Mouse (Mus musculus) forebrain, embryonic 11.5 days (tissue): ENCODE results near the gene Acadsb. TPM values are rescaled to one million over a fixed set of nuclear protein-coding genes. Genes with fewer than 3 reads are reported as not detected.
A peak's percentile ranks its signal among the peaks of the same experiment; 100 is the strongest.

Source experiments
- ATAC-seq: fragments of 200-750 bp; cut with Nextera tagmentation; replicated peaks from 2 replicates; pipeline ENCODE4 v1.8.0; 2017; ENCODE audit warnings: moderate TSS enrichment; ENCODE audit not compliant: low FRiP score
- DNase-seq: peaks from one replicate; pipeline ENCODE4 v3.0.0-alpha.2; 2017; ENCODE audit warnings: low spot score
- H3K27ac ChIP-seq: fragments of 300-500 bp; sonication (generic); 2 replicates; pipeline ENCODE4 v1.5.1; 2014; ENCODE audit warnings: low read depth, low read length
- H3K27me3 ChIP-seq: fragments of 300-500 bp; sonication (generic); 2 replicates; pipeline ENCODE4 v1.6.1; 2014; ENCODE audit warnings: mild to moderate bottlenecking, low read length, mixed read lengths; ENCODE audit not compliant: control insufficient read depth, insufficient read depth
- H3K36me3 ChIP-seq: fragments of 300-500 bp; sonication (generic); 2 replicates; pipeline ENCODE4 v1.6.1; 2014; ENCODE audit warnings: mild to moderate bottlenecking, low read length, moderate library complexity, mixed read lengths; ENCODE audit not compliant: control insufficient read depth, insufficient read depth
- H3K4me1 ChIP-seq: fragments of 300-500 bp; sonication (generic); replicated peaks from 2 replicates; pipeline ENCODE4 v1.6.1; 2014; ENCODE audit warnings: low read length, mixed read lengths; ENCODE audit not compliant: control insufficient read depth, insufficient read depth
- H3K4me2 ChIP-seq: fragments of 300-500 bp; sonication (generic); 2 replicates; pipeline ENCODE4 v1.6.1; 2014; ENCODE audit warnings: low read depth, mild to moderate bottlenecking, low read length, moderate library complexity, mixed read lengths; ENCODE audit not compliant: severe bottlenecking
- H3K4me3 ChIP-seq: fragments of 300-500 bp; sonication (generic); 2 replicates; pipeline ENCODE4 v1.5.1; 2014; ENCODE audit warnings: low read depth, low read length
- H3K9ac ChIP-seq: fragments of 300-500 bp; sonication (generic); 2 replicates; pipeline ENCODE4 v1.6.1; 2014; ENCODE audit warnings: low read length
- H3K9me3 ChIP-seq: fragments of 300-500 bp; sonication (generic); 2 replicates; pipeline ENCODE4 v1.6.1; 2016; ENCODE audit warnings: low read length, mixed read lengths; ENCODE audit not compliant: control insufficient read depth
- WGBS: fragments of 180-500 bp; shearing (Covaris S2); extraction: QIAGEN DNeasy Blood & Tissue Kit; methylation state at CpG from one replicate; pipeline ENCODE4 v1.1.7; 2014; 5-methylcytosine and 5-hydroxymethylcytosine counted together
- polyA plus RNA-seq: library from polyadenylated mRNA; unstranded; fragments of >200 nt; fragmentation: Nextera tagmentation; extraction: Ambion mirVana; gene quantifications from 2 replicates; pipeline ENCODE4 v1.2.1, GENCODE M21; 2014

Gene Acadsb
- polyA plus RNA-seq, 1 experiment from 2014 or later: 74.6 TPM

GRCm38 (mm10) chr7:131432244-131432643, 21.8 kb downstream of the Acadsb start:
- ATAC-seq: no peak

GRCm38 (mm10) chr7:131434276-131434675, 23.9 kb downstream of the Acadsb start:
- Histone ChIP-seq H3K36me3 (no peaks in the 10 kb centered on the region), H3K9me3 (no peaks in the 10 kb centered on the region), H3K27ac (no peak overlapping the region), H3K4me1 (no peaks in the 10 kb centered on the region), H3K27me3 (no peaks in the 10 kb centered on the region), H3K9ac (no peak overlapping the region), H3K4me3 (no peak overlapping the region), H3K4me2 (no peak overlapping the region)
- WGBS: 74% methylated on average over 1 of the region's 1 CpGs
- DNase-seq (no peak), ATAC-seq (no peak)

More at GRCm38 (mm10) chr7:131432244-131432643, 21.8 kb downstream of the Acadsb start:
- WGBS: 14% methylated on average over 1 of the region's 1 CpGs
- Histone ChIP-seq H3K27ac (no peak overlapping the region), H3K9me3 (no peaks in the 10 kb centered on the region), H3K4me1 (no peaks in the 10 kb centered on the region), H3K27me3 (no peaks in the 10 kb centered on the region), H3K4me3 (no peak overlapping the region), H3K36me3 (no peaks in the 10 kb centered on the region), H3K9ac (no peak overlapping the region), H3K4me2 (no peak overlapping the region)
- DNase-seq: peak; percentile 62

GRCm38 (mm10) chr7:131437051-131437450, 26.6 kb downstream of the Acadsb start:
- 78% methylated on average over 3 of the region's 3 CpGs for WGBS
- H3K9ac ChIP-seq: no peak overlapping the region
- DNase-seq (no peak), ATAC-seq (no peak)
- H3K4me3 ChIP-seq: no peak overlapping the region
- H3K27ac ChIP-seq: no peak overlapping the region
- no peak overlapping the region for H3K4me2 ChIP-seq
- no peaks in the 10 kb centered on the region for H3K9me3 ChIP-seq
- no peaks in the 10 kb centered on the region for H3K4me1 ChIP-seq
- no peaks in the 10 kb centered on the region for H3K36me3 ChIP-seq
- no peaks in the 10 kb centered on the region for H3K27me3 ChIP-seq

GRCm38 (mm10) chr7:131456714-131457113, 46.3 kb downstream of the Acadsb start:
- H3K4me3 ChIP-seq: no peak overlapping the region
- no peaks in the 10 kb centered on the region for H3K4me1 ChIP-seq
- peaks cover 7% of the 10 kb centered on the region; the same call in 1 of the 2 replicates for H3K27me3 ChIP-seq
- H3K9me3 ChIP-seq: no peaks in the 10 kb centered on the region
- DNase-seq (no peak), ATAC-seq (no peak)
- no peak overlapping the region for H3K4me2 ChIP-seq
- 93% methylated on average over 5 of the region's 5 CpGs for WGBS
- no peak overlapping the region for H3K9ac ChIP-seq
- no peaks in the 10 kb centered on the region for H3K36me3 ChIP-seq
- H3K27ac ChIP-seq: no peak overlapping the region

GRCm38 (mm10) chr7:131465117-131465601, 54.8 kb downstream of the Acadsb start:
- H3K9ac ChIP-seq: no peak overlapping the region
- ATAC-seq (peak; percentile 88), DNase-seq (no peak)
- no peak overlapping the region for H3K27ac ChIP-seq
- H3K27me3 ChIP-seq: peaks cover 57% of the 10 kb centered on the region
- no peak overlapping the region for H3K4me2 ChIP-seq
- no peak overlapping the region for H3K4me3 ChIP-seq
- no peaks in the 10 kb centered on the region for H3K36me3 ChIP-seq
- 0 out of 2 replicates have a peak, but pooled peaks cover 4% of the 10 kb centered on the region for H3K9me3 ChIP-seq
- WGBS: 15% methylated on average over 3 of the region's 3 CpGs
- peaks cover 19% of the 10 kb centered on the region; the same call in 1 of the 2 replicates for H3K4me1 ChIP-seq

- Histone ChIP-seq H3K9me3 (0 out of 2 replicates have a peak, but pooled peaks cover 4% of the 10 kb centered on the region), H3K9ac (no peak overlapping the region), H3K4me1 (peaks cover 19% of the 10 kb centered on the region; the same call in 1 of the 2 replicates), H3K36me3 (no peaks in the 10 kb centered on the region), H3K4me3 (no peak overlapping the region), H3K4me2 (no peak overlapping the region), H3K27me3 (peaks cover 60% of the 10 kb centered on the region), H3K27ac (no peak overlapping the region)
- 14% methylated on average over 3 of the region's 3 CpGs for WGBS
- DNase-seq: peak; percentile 54
- ATAC-seq: peak; percentile 37; the same call in 1 of the 2 replicates
These were observed 55.3 kb downstream of the Acadsb start for GRCm38 (mm10) chr7:131465735-131466134.

- DNase-seq: no peak
These were observed 56.9 kb downstream of the Acadsb start for GRCm38 (mm10) chr7:131467312-131467711.

GRCm38 (mm10) chr7:131469506-131469905, 59.1 kb downstream of the Acadsb start:
- ATAC-seq (no peak), DNase-seq (no peak)
- Histone ChIP-seq H3K36me3 (no peaks in the 10 kb centered on the region), H3K9ac (no peak overlapping the region), H3K4me2 (no peak overlapping the region), H3K4me3 (no peak overlapping the region), H3K27me3 (peaks cover 42% of the 10 kb centered on the region), H3K27ac (no peak overlapping the region), H3K9me3 (0 out of 2 replicates have a peak, but pooled peaks cover 4% of the 10 kb centered on the region), H3K4me1 (peaks cover 13% of the 10 kb centered on the region; the same call in 1 of the 2 replicates)
- 74% methylated on average over 3 of the region's 3 CpGs for WGBS

More at GRCm38 (mm10) chr7:131467312-131467711, 56.9 kb downstream of the Acadsb start:
- no peak overlapping the region for H3K9ac ChIP-seq
- WGBS: 88% methylated on average over 3 of the region's 3 CpGs
- no peak overlapping the region for H3K4me3 ChIP-seq
- H3K9me3 ChIP-seq: 0 out of 2 replicates have a peak, but pooled peaks cover 4% of the 10 kb centered on the region
- peaks cover 19% of the 10 kb centered on the region; the same call in 1 of the 2 replicates for H3K4me1 ChIP-seq
- no peaks in the 10 kb centered on the region for H3K36me3 ChIP-seq
- peaks cover 57% of the 10 kb centered on the region for H3K27me3 ChIP-seq
- no peak overlapping the region for H3K4me2 ChIP-seq
- ATAC-seq: no peak
- no peak overlapping the region for H3K27ac ChIP-seq

- Histone ChIP-seq H3K4me2 (no peak overlapping the region), H3K4me3 (no peak overlapping the region), H3K9me3 (0 out of 2 replicates have a peak, but pooled peaks cover 4% of the 10 kb centered on the region), H3K27me3 (peaks cover 36% of the 10 kb centered on the region), H3K9ac (no peak overlapping the region), H3K36me3 (no peaks in the 10 kb centered on the region), H3K27ac (no peak overlapping the region), H3K4me1 (no peaks in the 10 kb centered on the region)
- 89% methylated on average over 5 of the region's 5 CpGs for WGBS
- ATAC-seq (no peak), DNase-seq (no peak)
These were observed 61.1 kb downstream of the Acadsb start for GRCm38 (mm10) chr7:131471551-131471950.
